Mouse (Mus musculus): Measurements from ENCODE around the gene Mapkapk3. TPM values are rescaled to one million over a fixed set of nuclear protein-coding genes. Genes with fewer than 3 reads are reported as not detected.

Gene Mapkapk3
- polyA plus RNA-seq (2014; fragmentation: Nextera tagmentation; extraction: Ambion mirVana) = 1.5 and 1.8 TPM in 2 replicates

DNA sequence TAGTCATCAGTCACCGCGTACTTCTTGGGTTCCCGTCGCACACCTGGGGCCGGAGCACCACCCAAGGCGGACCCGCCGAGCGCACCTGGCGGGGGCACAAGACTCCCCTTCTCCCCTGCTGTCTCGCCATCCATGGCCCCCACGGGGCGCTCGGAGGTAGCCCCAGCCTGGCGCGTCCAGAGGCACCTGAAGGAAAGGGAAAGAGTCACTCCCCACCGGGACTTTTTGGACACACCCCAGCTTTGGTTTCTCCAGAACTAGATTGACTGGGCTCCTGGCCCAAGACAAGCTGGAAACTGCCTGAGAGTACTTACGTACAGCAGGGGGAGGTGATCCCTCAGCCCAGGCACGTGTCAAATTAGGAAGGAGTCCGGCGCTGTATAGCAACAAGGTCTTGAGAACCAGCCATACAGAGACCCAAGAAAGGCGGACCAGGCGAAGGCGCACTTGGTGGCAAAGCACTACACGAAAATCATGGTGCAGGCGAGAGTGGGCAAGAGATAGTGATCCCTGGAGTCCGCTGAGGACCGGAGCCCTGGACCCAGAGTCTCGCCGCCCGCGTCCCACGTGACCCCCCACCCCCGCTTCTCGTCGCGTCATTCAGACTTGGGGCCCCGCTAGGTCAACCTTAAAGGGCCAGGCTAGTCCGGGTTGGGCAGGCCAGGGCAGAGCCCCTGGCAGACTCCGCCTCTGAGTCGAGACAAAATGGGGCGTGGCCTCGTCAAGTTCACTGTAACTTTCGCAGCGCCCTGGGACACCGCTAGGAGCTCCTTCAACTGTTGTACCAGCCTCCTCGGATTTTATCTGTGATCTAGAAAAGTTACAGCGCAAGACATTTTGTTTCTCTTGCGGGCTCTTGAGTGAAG, at the start of gene Mapkapk3:
Gene Mapkapk3, minus strand, starts transcription at position 667 of the 866 bp plus-strand sequence.
- H3K9me3 ChIP-seq (ENCODE audit: control insufficient read depth, low read length) = no peaks in the 10 kb centered on the region
- 4% methylated on average over 48 of the region's 49 CpGs for WGBS
- H3K27me3 ChIP-seq (ENCODE audit: control insufficient read depth, insufficient read depth, low read length) = peaks cover 4% of the 10 kb centered on the region; the same call in 1 of the 2 replicates
- no peak within 1 kb of the TSS for H3K27ac ChIP-seq (replicated peaks; ENCODE audit: low read depth, low read length)
- H3K9ac ChIP-seq (replicated peaks; ENCODE audit: low read length) = peak within 1 kb of the TSS; percentile 16; the same call in 1 of the 2 replicates
- peaks cover 8% of the 10 kb centered on the region for H3K4me1 ChIP-seq (ENCODE audit: control insufficient read depth, insufficient read depth, low read length)
- H3K4me2 ChIP-seq (ENCODE audit: low read length) = peak within 1 kb of the TSS; percentile 65
- H3K36me3 ChIP-seq (ENCODE audit: control insufficient read depth, insufficient read depth, low read length) = no peaks in the 10 kb centered on the region
- ATAC-seq (ENCODE audit: low FRiP score, low TSS enrichment) (peak; percentile 60), DNase-seq (peak; percentile 78)
- peak within 1 kb of the TSS; percentile 32 for H3K4me3 ChIP-seq (replicated peaks; ENCODE audit: low read depth, low read length)

GRCm38 (mm10) chr9:107338172-107338883, 48.7 kb upstream of the Mapkapk3 start, which contains the start of gene Hemk1:
Hemk1 (minus strand) TSS chr9:107338350.
- DNase-seq (peak; percentile 93), ATAC-seq (ENCODE audit: low FRiP score, low TSS enrichment) (peak; percentile 71)
- Histone ChIP-seq H3K9me3 (ENCODE audit: control insufficient read depth, low read length) (no peaks in the 10 kb centered on the region), H3K4me2 (ENCODE audit: low read length) (peak within 1 kb of the TSS; percentile 92), H3K4me3 (replicated peaks; ENCODE audit: low read depth, low read length) (peak within 1 kb of the TSS; percentile 45), H3K27me3 (ENCODE audit: control insufficient read depth, insufficient read depth, low read length) (no peaks in the 10 kb centered on the region), H3K9ac (replicated peaks; ENCODE audit: low read length) (peak within 1 kb of the TSS; percentile 80), H3K27ac (replicated peaks; ENCODE audit: low read depth, low read length) (peak within 1 kb of the TSS; percentile 66), H3K36me3 (ENCODE audit: control insufficient read depth, insufficient read depth, low read length) (0 out of 2 replicates have a peak, but pooled peaks cover under 1% of the 10 kb centered on the region), H3K4me1 (ENCODE audit: control insufficient read depth, insufficient read depth, low read length) (peaks cover 24% of the 10 kb centered on the region)
- 3% methylated on average over 30 of the region's 30 CpGs for WGBS

- no peak for DNase-seq
- Histone ChIP-seq H3K36me3 (ENCODE audit: control insufficient read depth, insufficient read depth, low read length) (peaks cover 17% of the 10 kb centered on the region), H3K9me3 (ENCODE audit: control insufficient read depth, low read length) (no peaks in the 10 kb centered on the region), H3K4me3 (replicated peaks; ENCODE audit: low read depth, low read length) (no peak overlapping the region), H3K4me1 (ENCODE audit: control insufficient read depth, insufficient read depth, low read length) (peaks cover 23% of the 10 kb centered on the region), H3K4me2 (ENCODE audit: low read length) (no peak overlapping the region), H3K9ac (replicated peaks; ENCODE audit: low read length) (no peak overlapping the region), H3K27me3 (ENCODE audit: control insufficient read depth, insufficient read depth, low read length) (no peaks in the 10 kb centered on the region), H3K27ac (replicated peaks; ENCODE audit: low read depth, low read length) (no peak overlapping the region)
- WGBS = 88% methylated on average over 6 of the region's 6 CpGs
- no peak for ATAC-seq (ENCODE audit: low FRiP score, low TSS enrichment)
Observed at GRCm38 (mm10) chr9:107336386-107336785, 46.7 kb upstream of the Mapkapk3 start.

GRCm38 (mm10) chr9:107335909-107336308, 46.2 kb upstream of the Mapkapk3 start:
- 13% methylated on average over 5 of the region's 5 CpGs for WGBS
- ATAC-seq (ENCODE audit: low FRiP score, low TSS enrichment) = no peak

DNA sequence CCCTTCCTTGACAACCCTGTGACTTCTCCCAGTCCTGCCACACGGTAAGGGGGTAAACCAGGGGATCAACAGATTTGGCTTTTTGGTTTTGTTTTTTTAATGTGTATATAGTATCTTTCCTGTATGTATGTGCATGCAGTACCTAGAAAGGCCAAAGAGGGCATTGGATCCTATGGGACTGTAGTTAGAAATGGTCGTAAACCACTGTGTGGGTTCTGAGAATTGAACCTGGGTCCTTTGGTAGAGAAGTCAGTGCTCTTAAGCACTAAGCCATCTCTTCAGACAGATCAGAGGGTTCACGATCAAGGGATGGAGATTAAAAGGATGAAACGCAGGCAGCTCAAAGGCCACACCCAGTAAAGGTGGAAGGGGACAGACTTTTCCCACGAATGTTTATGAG, 45.4 kb upstream of the Mapkapk3 start:
- 90% methylated on average over 5 of the region's 5 CpGs for WGBS
- no peaks in the 10 kb centered on the region for H3K9me3 ChIP-seq (ENCODE audit: control insufficient read depth, low read length)
- no peaks in the 10 kb centered on the region for H3K27me3 ChIP-seq (ENCODE audit: control insufficient read depth, insufficient read depth, low read length)
- no peak overlapping the region for H3K4me3 ChIP-seq (replicated peaks; ENCODE audit: low read depth, low read length)
- no peak overlapping the region for H3K9ac ChIP-seq (replicated peaks; ENCODE audit: low read length)
- no peak for DNase-seq
- H3K36me3 ChIP-seq (ENCODE audit: control insufficient read depth, insufficient read depth, low read length) = peaks cover 17% of the 10 kb centered on the region
- ATAC-seq (ENCODE audit: low FRiP score, low TSS enrichment) = no peak
- no peak overlapping the region for H3K4me2 ChIP-seq (ENCODE audit: low read length)
- H3K4me1 ChIP-seq (ENCODE audit: control insufficient read depth, insufficient read depth, low read length) = peaks cover 18% of the 10 kb centered on the region
- no peak overlapping the region for H3K27ac ChIP-seq (replicated peaks; ENCODE audit: low read depth, low read length)

More at GRCm38 (mm10) chr9:107335909-107336308, 46.2 kb upstream of the Mapkapk3 start:
- H3K4me1 ChIP-seq (ENCODE audit: control insufficient read depth, insufficient read depth, low read length) = peaks cover 18% of the 10 kb centered on the region
- no peak overlapping the region for H3K9ac ChIP-seq (replicated peaks; ENCODE audit: low read length)
- no peak overlapping the region for H3K27ac ChIP-seq (replicated peaks; ENCODE audit: low read depth, low read length)
- peak; percentile 64 for DNase-seq
- H3K27me3 ChIP-seq (ENCODE audit: control insufficient read depth, insufficient read depth, low read length) = no peaks in the 10 kb centered on the region
- H3K4me3 ChIP-seq (replicated peaks; ENCODE audit: low read depth, low read length) = no peak overlapping the region
- no peak overlapping the region for H3K4me2 ChIP-seq (ENCODE audit: low read length)
- peaks cover 17% of the 10 kb centered on the region for H3K36me3 ChIP-seq (ENCODE audit: control insufficient read depth, insufficient read depth, low read length)
- H3K9me3 ChIP-seq (ENCODE audit: control insufficient read depth, low read length) = no peaks in the 10 kb centered on the region

DNA sequence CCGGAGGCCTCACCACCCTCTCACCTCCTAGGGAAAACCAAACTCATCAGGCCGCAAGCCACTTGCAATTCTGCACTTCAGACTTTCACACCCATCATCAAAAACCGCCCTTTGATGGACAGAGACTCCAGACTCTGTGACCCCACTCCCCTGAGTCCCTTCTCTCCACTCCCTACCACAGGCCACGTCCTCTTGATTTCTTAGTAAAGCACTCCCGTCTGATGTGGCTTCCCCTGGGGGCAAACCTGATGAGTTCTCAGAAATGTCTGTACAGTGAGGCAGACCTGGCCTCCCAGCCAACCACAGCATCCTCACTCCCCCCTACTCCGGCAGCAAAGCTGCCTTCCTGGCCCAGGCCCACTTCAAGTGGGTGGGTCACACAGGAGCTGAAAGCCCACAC, 44.7 kb upstream of the Mapkapk3 start:
- no peaks in the 10 kb centered on the region for H3K9me3 ChIP-seq (ENCODE audit: control insufficient read depth, low read length)
- ATAC-seq (ENCODE audit: low FRiP score, low TSS enrichment) (no peak), DNase-seq (no peak)
- H3K36me3 ChIP-seq (ENCODE audit: control insufficient read depth, insufficient read depth, low read length) = peaks cover 17% of the 10 kb centered on the region
- H3K9ac ChIP-seq (replicated peaks; ENCODE audit: low read length) = no peak overlapping the region
- no peak overlapping the region for H3K4me2 ChIP-seq (ENCODE audit: low read length)
- WGBS = 89% methylated on average over 6 of the region's 6 CpGs
- H3K27me3 ChIP-seq (ENCODE audit: control insufficient read depth, insufficient read depth, low read length) = no peaks in the 10 kb centered on the region
- H3K4me3 ChIP-seq (replicated peaks; ENCODE audit: low read depth, low read length) = no peak overlapping the region
- H3K4me1 ChIP-seq (ENCODE audit: control insufficient read depth, insufficient read depth, low read length) = peaks cover 13% of the 10 kb centered on the region
- no peak overlapping the region for H3K27ac ChIP-seq (replicated peaks; ENCODE audit: low read depth, low read length)

DNA sequence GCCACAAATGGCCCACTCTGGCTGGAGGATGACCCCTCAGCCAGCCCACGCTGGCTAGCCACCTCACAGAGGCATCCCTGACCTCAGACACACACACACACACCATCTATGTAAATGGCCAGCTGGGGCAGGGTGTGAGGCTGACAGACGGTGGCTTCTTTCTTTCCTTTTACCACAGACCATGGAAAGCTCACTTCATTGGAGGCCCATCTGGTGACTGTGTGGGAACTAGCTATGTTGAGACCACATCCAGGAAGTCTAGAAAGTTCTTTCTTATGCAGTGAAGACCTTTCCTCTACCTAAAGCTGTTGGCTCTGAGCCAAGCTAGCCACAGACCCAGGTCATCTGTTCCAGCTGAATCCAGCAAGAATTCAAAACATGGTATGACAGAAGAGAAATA, 44.0 kb upstream of the Mapkapk3 start:
- no peaks in the 10 kb centered on the region for H3K27me3 ChIP-seq (ENCODE audit: control insufficient read depth, insufficient read depth, low read length)
- H3K27ac ChIP-seq (replicated peaks; ENCODE audit: low read depth, low read length) = no peak overlapping the region
- no peak for ATAC-seq (ENCODE audit: low FRiP score, low TSS enrichment)
- no peaks in the 10 kb centered on the region for H3K9me3 ChIP-seq (ENCODE audit: control insufficient read depth, low read length)
- no peak for DNase-seq
- WGBS = 74% methylated on average over 2 of the region's 2 CpGs
- peaks cover 17% of the 10 kb centered on the region for H3K36me3 ChIP-seq (ENCODE audit: control insufficient read depth, insufficient read depth, low read length)
- H3K4me3 ChIP-seq (replicated peaks; ENCODE audit: low read depth, low read length) = no peak overlapping the region
- peaks cover 7% of the 10 kb centered on the region; the same call in 1 of the 2 replicates for H3K4me1 ChIP-seq (ENCODE audit: control insufficient read depth, insufficient read depth, low read length)
- no peak overlapping the region for H3K4me2 ChIP-seq (ENCODE audit: low read length)
- H3K9ac ChIP-seq (replicated peaks; ENCODE audit: low read length) = no peak overlapping the region

GRCm38 (mm10) chr9:107330791-107331190, 41.1 kb upstream of the Mapkapk3 start:
- WGBS = 90% methylated on average over 6 of the region's 6 CpGs
- peaks cover 26% of the 10 kb centered on the region for H3K36me3 ChIP-seq (ENCODE audit: control insufficient read depth, insufficient read depth, low read length)
- no peak for ATAC-seq (ENCODE audit: low FRiP score, low TSS enrichment)

More at GRCm38 (mm10) chr9:107330791-107331190, 41.1 kb upstream of the Mapkapk3 start:
- Histone ChIP-seq H3K27ac (replicated peaks; ENCODE audit: low read depth, low read length) (no peak overlapping the region), H3K4me1 (ENCODE audit: control insufficient read depth, insufficient read depth, low read length) (no peaks in the 10 kb centered on the region), H3K4me2 (ENCODE audit: low read length) (no peak overlapping the region), H3K27me3 (ENCODE audit: control insufficient read depth, insufficient read depth, low read length) (no peaks in the 10 kb centered on the region), H3K9me3 (ENCODE audit: control insufficient read depth, low read length) (no peaks in the 10 kb centered on the region), H3K4me3 (replicated peaks; ENCODE audit: low read depth, low read length) (no peak overlapping the region), H3K9ac (replicated peaks; ENCODE audit: low read length) (no peak overlapping the region)
- DNase-seq = no peak

Measured in midbrain, embryonic 14.5 days (tissue).